Mouse (Mus musculus) stomach, postnatal 0 days (tissue): Measurements from ENCODE around the gene Entpd8. TPM values are rescaled to one million over a fixed set of nuclear protein-coding genes. Genes with fewer than 3 reads are reported as not detected.

ENCODE experiments used
- ATAC-seq: fragments of 200-750 bp; cut with Nextera tagmentation; 2 replicates; pipeline ENCODE4 v1.8.0; 2017; ENCODE audit not compliant: low FRiP score, low TSS enrichment
- DNase-seq: peaks from one replicate; pipeline ENCODE4 v3.0.0-alpha.2; 2016; ENCODE audit warnings: low spot score
- H3K27ac ChIP-seq: fragments of 300-500 bp; sonication (generic); replicated peaks from 2 replicates; pipeline ENCODE4 v1.5.1; 2014; ENCODE audit warnings: mild to moderate bottlenecking, control low read depth
- H3K27me3 ChIP-seq: fragments of 300-500 bp; sonication (generic); 2 replicates; pipeline ENCODE4 v1.6.1; 2014; ENCODE audit warnings: low read length; ENCODE audit not compliant: control insufficient read depth, insufficient read depth
- H3K36me3 ChIP-seq: fragments of 300-500 bp; sonication (generic); 2 replicates; pipeline ENCODE4 v1.6.1; 2014; ENCODE audit warnings: low read length, mixed read lengths; ENCODE audit not compliant: control insufficient read depth, insufficient read depth
- H3K4me1 ChIP-seq: fragments of 300-500 bp; sonication (generic); replicated peaks from 2 replicates; pipeline ENCODE4 v1.6.1; 2014; ENCODE audit warnings: antibody characterized with exemption; ENCODE audit not compliant: control insufficient read depth, insufficient read depth
- H3K4me2 ChIP-seq: fragments of 300-500 bp; sonication (generic); replicated peaks from 2 replicates; pipeline ENCODE4 v1.6.1; 2014; ENCODE audit warnings: low read depth, mild to moderate bottlenecking, control low read depth, moderate library complexity
- H3K4me3 ChIP-seq: fragments of 300-500 bp; sonication (generic); 2 replicates; pipeline ENCODE4 v1.5.1; 2014; ENCODE audit warnings: low read depth, low read length, control low read depth
- H3K9ac ChIP-seq: fragments of 300-500 bp; sonication (generic); 2 replicates; pipeline ENCODE4 v1.6.1; 2014; ENCODE audit warnings: mild to moderate bottlenecking, low read length, control low read depth, mixed read lengths
- H3K9me3 ChIP-seq: fragments of 300-500 bp; sonication (generic); 2 replicates; pipeline ENCODE4 v1.6.1; 2016; ENCODE audit warnings: low read length; ENCODE audit not compliant: control insufficient read depth
- CTCF ChIP-seq: IDR thresholded peaks from 2 replicates; pipeline ENCODE4 v1.5.1; 2016; ENCODE audit warnings: antibody characterized with exemption, low read depth, mild to moderate bottlenecking, moderate library complexity
- EP300 ChIP-seq: optimal IDR thresholded peaks from 2 replicates; pipeline ENCODE3; 2016; ENCODE audit warnings: antibody characterized with exemption
- WGBS: fragments of 180-500 bp; shearing (Covaris S2); extraction: QIAGEN DNeasy Blood & Tissue Kit; methylation state at CpG from one replicate; pipeline ENCODE4 v1.1.7; 2014; 5-methylcytosine and 5-hydroxymethylcytosine counted together
- polyA plus RNA-seq: library from polyadenylated mRNA; unstranded; fragments of >200 nt; fragmentation: Nextera tagmentation; extraction: Ambion mirVana; gene quantifications from 2 replicates; pipeline ENCODE4 v1.2.1, GENCODE M21; 2015

Entpd8 gene
- polyA plus RNA-seq, 1 experiment from 2014 or later, result 3.3 TPM

GRCm38 (mm10) chr2:25078967-25079366, 1.1 kb upstream of the Entpd8 start:
- no peak overlapping the region for H3K4me3 ChIP-seq
- WGBS, result 47% methylated on average over 1 of the region's 1 CpGs
- H3K9ac ChIP-seq, result no peak overlapping the region
- TF ChIP-seq CTCF (no peak), EP300 (no peak)
- no peaks in the 10 kb centered on the region for H3K36me3 ChIP-seq
- peak; percentile 64 for DNase-seq
- no peaks in the 10 kb centered on the region for H3K9me3 ChIP-seq
- no peaks in the 10 kb centered on the region for H3K4me1 ChIP-seq
- no peaks in the 10 kb centered on the region for H3K27me3 ChIP-seq
- no peak overlapping the region for H3K27ac ChIP-seq
- no peak overlapping the region for H3K4me2 ChIP-seq
- peak; percentile 36 for ATAC-seq

DNA sequence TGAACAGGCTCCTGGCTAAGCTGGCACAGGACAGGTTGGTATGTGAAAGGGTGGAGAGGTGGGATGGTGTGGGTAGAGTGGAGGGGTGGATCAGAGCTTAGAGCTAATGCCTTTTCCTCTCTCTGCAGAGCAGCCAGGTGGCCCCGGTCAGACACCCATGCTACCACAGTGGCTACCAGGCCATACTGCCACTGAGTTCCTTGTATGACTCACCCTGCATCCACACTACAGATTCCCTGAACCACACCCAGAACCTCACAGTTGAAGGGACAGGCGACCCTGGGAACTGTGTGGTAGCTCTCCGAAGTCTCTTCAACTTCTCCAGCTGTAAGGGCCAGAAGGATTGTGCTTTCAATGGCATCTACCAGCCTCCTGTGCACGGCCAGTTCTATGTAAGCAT, 3.6 kb downstream of the Entpd8 start:
- no peak for TF ChIP-seq EP300
- no peak for TF ChIP-seq CTCF
- no peaks in the 10 kb centered on the region for H3K36me3 ChIP-seq
- H3K4me1 ChIP-seq, result no peaks in the 10 kb centered on the region
- DNase-seq (peak; percentile 55), ATAC-seq (peak; percentile 83)
- no peak overlapping the region for H3K4me3 ChIP-seq
- 59% methylated on average over 3 of the region's 4 CpGs for WGBS
- H3K9ac ChIP-seq, result no peak overlapping the region
- no peaks in the 10 kb centered on the region for H3K27me3 ChIP-seq
- no peak overlapping the region for H3K4me2 ChIP-seq
- no peaks in the 10 kb centered on the region for H3K9me3 ChIP-seq
- H3K27ac ChIP-seq, result no peak overlapping the region

DNA sequence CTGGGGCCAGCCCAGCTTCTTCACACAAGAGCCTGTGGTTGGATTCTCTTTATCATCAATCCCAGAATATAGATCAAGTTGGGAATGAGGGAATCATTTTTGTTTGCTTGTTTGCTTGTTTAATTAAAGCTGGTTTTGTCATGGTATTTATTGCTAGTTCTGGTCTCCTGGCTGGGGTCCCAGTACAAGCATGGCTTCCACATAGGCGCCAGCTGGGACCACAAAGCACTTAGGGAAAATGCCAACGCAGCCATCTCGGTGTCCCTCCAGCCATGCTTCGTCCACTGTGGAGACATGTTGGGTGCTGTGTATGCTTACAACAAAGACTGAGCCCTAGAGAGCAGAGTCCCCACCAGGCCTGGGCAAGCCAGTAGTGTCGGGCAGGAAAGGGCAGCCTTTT, 5.5 kb downstream of the Entpd8 start:
- WGBS, result 85% methylated on average over 5 of the region's 5 CpGs
- H3K4me3 ChIP-seq, result no peak overlapping the region
- H3K9me3 ChIP-seq, result no peaks in the 10 kb centered on the region
- no peak overlapping the region for H3K9ac ChIP-seq
- no peaks in the 10 kb centered on the region for H3K4me1 ChIP-seq
- DNase-seq (no peak), ATAC-seq (no peak)
- no peaks in the 10 kb centered on the region for H3K36me3 ChIP-seq
- TF ChIP-seq EP300 (no peak), CTCF (no peak)
- H3K27me3 ChIP-seq, result no peaks in the 10 kb centered on the region
- H3K4me2 ChIP-seq, result no peak overlapping the region
- H3K27ac ChIP-seq, result no peak overlapping the region

GRCm38 (mm10) chr2:25087842-25088241, 7.7 kb downstream of the Entpd8 start:
- WGBS, result 64% methylated on average over 2 of the region's 2 CpGs
- H3K27me3 ChIP-seq, result no peaks in the 10 kb centered on the region
- no peak overlapping the region for H3K4me3 ChIP-seq
- no peaks in the 10 kb centered on the region for H3K4me1 ChIP-seq
- H3K9ac ChIP-seq, result no peak overlapping the region
- no peak for TF ChIP-seq EP300
- TF ChIP-seq CTCF, result no peak
- no peaks in the 10 kb centered on the region for H3K9me3 ChIP-seq
- no peak overlapping the region for H3K4me2 ChIP-seq
- no peak overlapping the region for H3K27ac ChIP-seq
- ATAC-seq, result no peak
- H3K36me3 ChIP-seq, result no peaks in the 10 kb centered on the region
- DNase-seq, result no peak

DNA sequence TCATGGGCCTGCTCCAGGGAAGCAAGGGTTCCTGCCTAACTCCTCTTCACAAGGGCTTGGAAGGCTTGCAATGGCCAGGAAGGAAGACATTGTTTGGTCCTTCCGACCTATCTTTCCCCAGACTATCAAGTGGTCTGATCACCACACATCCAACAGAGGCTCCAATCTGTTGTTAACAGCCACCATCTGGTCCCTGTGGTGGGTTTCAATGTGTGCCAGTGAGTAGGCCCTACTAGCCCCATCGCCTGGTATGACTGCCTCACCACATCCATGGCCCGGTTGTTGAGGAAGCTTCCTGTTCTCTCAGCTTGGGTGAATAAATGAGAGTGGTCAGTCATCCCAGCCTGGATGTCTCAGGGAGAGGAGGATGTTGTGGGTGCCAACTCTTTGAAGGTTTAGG, 8.5 kb downstream of the Entpd8 start:
- Histone ChIP-seq H3K4me3 (no peak overlapping the region), H3K4me2 (no peak overlapping the region), H3K36me3 (no peaks in the 10 kb centered on the region), H3K9me3 (no peaks in the 10 kb centered on the region), H3K27me3 (no peaks in the 10 kb centered on the region), H3K4me1 (no peaks in the 10 kb centered on the region), H3K27ac (no peak overlapping the region), H3K9ac (no peak overlapping the region)
- WGBS, result 81% methylated on average over 3 of the region's 3 CpGs
- TF ChIP-seq EP300, result no peak
- no peak for TF ChIP-seq CTCF
- ATAC-seq, result no peak
- DNase-seq, result no peak

DNA sequence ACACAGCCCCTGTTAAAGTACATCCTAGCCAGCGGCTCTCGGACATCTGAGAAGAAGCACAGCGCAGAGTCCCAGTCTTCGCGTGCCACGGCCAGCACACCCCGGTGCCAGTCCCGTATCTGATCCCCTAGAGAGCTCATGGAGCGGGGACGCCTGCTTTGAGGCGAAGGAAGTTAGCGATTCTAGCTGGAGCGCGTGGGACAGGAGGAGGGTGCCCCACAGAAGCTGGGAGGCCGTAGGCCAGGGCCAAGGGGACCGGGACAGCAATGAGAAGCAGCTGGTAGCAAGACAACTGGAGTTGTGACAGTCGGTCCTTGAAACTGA, 14.6 kb downstream of the Entpd8 start:
- WGBS, result 33% methylated on average over 17 of the region's 17 CpGs
- no peak for TF ChIP-seq CTCF
- TF ChIP-seq EP300, result no peak
- H3K9ac ChIP-seq, result peak overlapping the region; percentile 23; the same call in 1 of the 2 replicates

More for the DNA sequence above, 14.6 kb downstream of the Entpd8 start:
- DNase-seq, result no peak
- Histone ChIP-seq H3K9me3 (no peaks in the 10 kb centered on the region), H3K27ac (0 out of 2 replicates have a peak overlapping the region, but pooled peaks have one; percentile 25), H3K4me2 (peak overlapping the region; percentile 46), H3K4me1 (no peaks in the 10 kb centered on the region), H3K27me3 (no peaks in the 10 kb centered on the region), H3K4me3 (peak overlapping the region; percentile 2; the same call in 1 of the 2 replicates), H3K36me3 (no peaks in the 10 kb centered on the region)
- no peak; the same call in 1 of the 2 replicates for ATAC-seq
